Mouse (Mus musculus): ENCODE data around the gene Selenon. TPM values are rescaled to one million over a fixed set of nuclear protein-coding genes. Genes with fewer than 3 reads are reported as not detected.

The Selenon gene
- polyA plus RNA-seq, 1 experiment from 2014 or later = 34.4 TPM

- DNase-seq (ENCODE audit: low spot score) (no peak), ATAC-seq (replicated peaks; ENCODE audit: insufficient number of reproducible peaks, low FRiP score, low TSS enrichment, low read depth) (no peak)
- Histone ChIP-seq H3K9me3 (replicated peaks; ENCODE audit: control insufficient read depth, low read length) (no peaks in the 10 kb centered on the region), H3K9ac (replicated peaks; ENCODE audit: low read length) (no peak overlapping the region), H3K36me3 (replicated peaks; ENCODE audit: control insufficient read depth, insufficient read depth, low read depth, low read length) (no peaks in the 10 kb centered on the region), H3K27me3 (ENCODE audit: control insufficient read depth, insufficient read depth, low read length) (no peaks in the 10 kb centered on the region), H3K27ac (replicated peaks; ENCODE audit: low read depth, low read length) (no peak overlapping the region), H3K4me1 (ENCODE audit: control insufficient read depth, insufficient read depth, low read length) (no peaks in the 10 kb centered on the region), H3K4me3 (ENCODE audit: low read depth, low read length) (no peak overlapping the region), H3K4me2 (ENCODE audit: low read depth, low read length) (no peak overlapping the region)
- WGBS = 81% methylated on average over 24 of the region's 24 CpGs
These were observed 20.7 kb upstream of the Selenon start for GRCm38 (mm10) chr4:134572449-134573300.

- Histone ChIP-seq H3K4me2 (ENCODE audit: low read depth, low read length) (no peak overlapping the region), H3K27ac (replicated peaks; ENCODE audit: low read depth, low read length) (no peak overlapping the region), H3K9ac (replicated peaks; ENCODE audit: low read length) (no peak overlapping the region), H3K27me3 (ENCODE audit: control insufficient read depth, insufficient read depth, low read length) (no peaks in the 10 kb centered on the region), H3K36me3 (replicated peaks; ENCODE audit: control insufficient read depth, insufficient read depth, low read depth, low read length) (no peaks in the 10 kb centered on the region), H3K9me3 (replicated peaks; ENCODE audit: control insufficient read depth, low read length) (no peaks in the 10 kb centered on the region), H3K4me1 (ENCODE audit: control insufficient read depth, insufficient read depth, low read length) (no peaks in the 10 kb centered on the region), H3K4me3 (ENCODE audit: low read depth, low read length) (no peak overlapping the region)
- no peak for ATAC-seq (replicated peaks; ENCODE audit: insufficient number of reproducible peaks, low FRiP score, low TSS enrichment, low read depth)
- DNase-seq (ENCODE audit: low spot score) = no peak
- WGBS = 81% methylated on average over 14 of the region's 14 CpGs
These were observed 18.9 kb upstream of the Selenon start for GRCm38 (mm10) chr4:134570704-134571451.

GRCm38 (mm10) chr4:134569831-134570230 is 17.9 kb upstream of the Selenon start:
- Histone ChIP-seq H3K4me2 (ENCODE audit: low read depth, low read length) (no peak overlapping the region), H3K4me1 (ENCODE audit: control insufficient read depth, insufficient read depth, low read length) (no peaks in the 10 kb centered on the region), H3K27me3 (ENCODE audit: control insufficient read depth, insufficient read depth, low read length) (no peaks in the 10 kb centered on the region), H3K9me3 (replicated peaks; ENCODE audit: control insufficient read depth, low read length) (no peaks in the 10 kb centered on the region), H3K27ac (replicated peaks; ENCODE audit: low read depth, low read length) (no peak overlapping the region), H3K9ac (replicated peaks; ENCODE audit: low read length) (no peak overlapping the region), H3K36me3 (replicated peaks; ENCODE audit: control insufficient read depth, insufficient read depth, low read depth, low read length) (no peaks in the 10 kb centered on the region), H3K4me3 (ENCODE audit: low read depth, low read length) (no peak overlapping the region)
- no peak for DNase-seq (ENCODE audit: low spot score)
- 81% methylated on average over 8 of the region's 8 CpGs for whole genome bisulfite sequencing
- no peak for ATAC-seq (replicated peaks; ENCODE audit: insufficient number of reproducible peaks, low FRiP score, low TSS enrichment, low read depth)

- H3K4me3 ChIP-seq (ENCODE audit: low read depth, low read length) = no peak overlapping the region
- H3K27me3 ChIP-seq (ENCODE audit: control insufficient read depth, insufficient read depth, low read length) = no peaks in the 10 kb centered on the region
- no peaks in the 10 kb centered on the region for H3K36me3 ChIP-seq (replicated peaks; ENCODE audit: control insufficient read depth, insufficient read depth, low read depth, low read length)
- H3K9me3 ChIP-seq (replicated peaks; ENCODE audit: control insufficient read depth, low read length) = no peaks in the 10 kb centered on the region
- H3K27ac ChIP-seq (replicated peaks; ENCODE audit: low read depth, low read length) = no peak overlapping the region
- no peaks in the 10 kb centered on the region for H3K4me1 ChIP-seq (ENCODE audit: control insufficient read depth, insufficient read depth, low read length)
- DNase-seq (ENCODE audit: low spot score) = no peak
- H3K4me2 ChIP-seq (ENCODE audit: low read depth, low read length) = no peak overlapping the region
- H3K9ac ChIP-seq (replicated peaks; ENCODE audit: low read length) = no peak overlapping the region
- no peak for ATAC-seq (replicated peaks; ENCODE audit: insufficient number of reproducible peaks, low FRiP score, low TSS enrichment, low read depth)
- 68% methylated on average over 6 of the region's 6 CpGs for WGBS
These were observed 17.2 kb upstream of the Selenon start for GRCm38 (mm10) chr4:134569205-134569604.

GRCm38 (mm10) chr4:134567377-134568226 is 15.6 kb upstream of the Selenon start:
- DNase-seq (ENCODE audit: low spot score) (no peak), ATAC-seq (replicated peaks; ENCODE audit: insufficient number of reproducible peaks, low FRiP score, low TSS enrichment, low read depth) (no peak)
- Histone ChIP-seq H3K27ac (replicated peaks; ENCODE audit: low read depth, low read length) (no peak overlapping the region), H3K9ac (replicated peaks; ENCODE audit: low read length) (no peak overlapping the region; the same call in 1 of the 2 replicates), H3K36me3 (replicated peaks; ENCODE audit: control insufficient read depth, insufficient read depth, low read depth, low read length) (no peaks in the 10 kb centered on the region), H3K4me3 (ENCODE audit: low read depth, low read length) (no peak overlapping the region), H3K9me3 (replicated peaks; ENCODE audit: control insufficient read depth, low read length) (no peaks in the 10 kb centered on the region), H3K4me2 (ENCODE audit: low read depth, low read length) (no peak overlapping the region), H3K4me1 (ENCODE audit: control insufficient read depth, insufficient read depth, low read length) (no peaks in the 10 kb centered on the region), H3K27me3 (ENCODE audit: control insufficient read depth, insufficient read depth, low read length) (no peaks in the 10 kb centered on the region)
- 41% methylated on average over 19 of the region's 19 CpGs for WGBS

GRCm38 (mm10) chr4:134564093-134564492 is 12.1 kb upstream of the Selenon start:
- DNase-seq (ENCODE audit: low spot score) (no peak), ATAC-seq (replicated peaks; ENCODE audit: insufficient number of reproducible peaks, low FRiP score, low TSS enrichment, low read depth) (no peak)
- no peak overlapping the region for H3K9ac ChIP-seq (replicated peaks; ENCODE audit: low read length)
- no peaks in the 10 kb centered on the region for H3K9me3 ChIP-seq (replicated peaks; ENCODE audit: control insufficient read depth, low read length)
- no peaks in the 10 kb centered on the region for H3K4me1 ChIP-seq (ENCODE audit: control insufficient read depth, insufficient read depth, low read length)
- H3K36me3 ChIP-seq (replicated peaks; ENCODE audit: control insufficient read depth, insufficient read depth, low read depth, low read length) = no peaks in the 10 kb centered on the region
- H3K4me2 ChIP-seq (ENCODE audit: low read depth, low read length) = no peak overlapping the region
- H3K4me3 ChIP-seq (ENCODE audit: low read depth, low read length) = no peak overlapping the region
- H3K27ac ChIP-seq (replicated peaks; ENCODE audit: low read depth, low read length) = no peak overlapping the region
- WGBS = 84% methylated on average over 6 of the region's 6 CpGs
- H3K27me3 ChIP-seq (ENCODE audit: control insufficient read depth, insufficient read depth, low read length) = no peaks in the 10 kb centered on the region

GRCm38 (mm10) chr4:134563624-134564023 is 11.7 kb upstream of the Selenon start:
- Histone ChIP-seq H3K9me3 (replicated peaks; ENCODE audit: control insufficient read depth, low read length) (no peaks in the 10 kb centered on the region), H3K27ac (replicated peaks; ENCODE audit: low read depth, low read length) (no peak overlapping the region), H3K4me2 (ENCODE audit: low read depth, low read length) (no peak overlapping the region), H3K27me3 (ENCODE audit: control insufficient read depth, insufficient read depth, low read length) (no peaks in the 10 kb centered on the region), H3K4me1 (ENCODE audit: control insufficient read depth, insufficient read depth, low read length) (no peaks in the 10 kb centered on the region), H3K36me3 (replicated peaks; ENCODE audit: control insufficient read depth, insufficient read depth, low read depth, low read length) (no peaks in the 10 kb centered on the region), H3K9ac (replicated peaks; ENCODE audit: low read length) (no peak overlapping the region), H3K4me3 (ENCODE audit: low read depth, low read length) (no peak overlapping the region)
- DNase-seq (ENCODE audit: low spot score) (no peak), ATAC-seq (replicated peaks; ENCODE audit: insufficient number of reproducible peaks, low FRiP score, low TSS enrichment, low read depth) (no peak)
- 88% methylated on average over 16 of the region's 16 CpGs for WGBS

Measured in embryonic facial prominence, embryonic 11.5 days (tissue).